Comparison of ENCODE assay signal across 1 mouse cellular context in genomic region chr10:42057746-42058145, GRCm38 (mm10).
A peak's percentile ranks its signal among the peaks of the same experiment; 100 is the strongest.
TF ChIP-seq lines count a peak whose summit lies in the region.

No protein-coding gene starts in this region.

TF ChIP-seq in MEL, 35 proteins besides CTCF, POLR2A, EP300 and RAD21 (continued from another document):
- TF ChIP-seq USF2 (IDR thresholded peaks at IDR 0.05; ENCODE audit: borderline replicate concordance in 1 of 2, insufficient read depth in 1 of 2, low read depth in 1 of 2, low read length in 2 of 2), result no peak
- TF ChIP-seq MYC (IDR thresholded peaks at IDR 0.05; ENCODE audit: low read depth, low read length), result 0 out of 2 replicates have a peak, but pooled peaks have one; percentile 1
- no peak for TF ChIP-seq NRF1 (IDR thresholded peaks at IDR 0.05; ENCODE audit: insufficient read depth, low read depth, low read length, poor library complexity, severe bottlenecking)
- no peak for TF ChIP-seq UBTF (IDR thresholded peaks at IDR 0.05; ENCODE audit: borderline replicate concordance, insufficient read depth, low read depth, low read length)
- TF ChIP-seq MAZ (IDR thresholded peaks at IDR 0.05; ENCODE audit: low read depth, low read length), result 0 out of 2 replicates have a peak, but pooled peaks have one; percentile 37
- no peak for TF ChIP-seq MEF2A (IDR thresholded peaks at IDR 0.05; ENCODE audit: extremely low read depth, insufficient replicate concordance, low read depth, low read length, poor library complexity, severe bottlenecking)
- TF ChIP-seq ELF1 (IDR thresholded peaks at IDR 0.05; ENCODE audit: low read depth, low read length), result no peak
- no peak for TF ChIP-seq ZNF384 (IDR thresholded peaks at IDR 0.05; ENCODE audit: low read depth, low read length)
- no peak for TF ChIP-seq HCFC1 (IDR thresholded peaks at IDR 0.05; ENCODE audit: low read depth, low read length)
- no peak for TF ChIP-seq POLR2AphosphoS5 (IDR thresholded peaks at IDR 0.05; ENCODE audit: borderline replicate concordance, low read depth, low read length)
- no peak for TF ChIP-seq BHLHE40 (IDR thresholded peaks at IDR 0.05; ENCODE audit: borderline replicate concordance, low read depth, low read length)
- no peak for TF ChIP-seq NELFE (IDR thresholded peaks at IDR 0.05; ENCODE audit: low read depth, low read length)
- peak; percentile 40; the same call in 1 of the 2 replicates for TF ChIP-seq MAX (IDR thresholded peaks at IDR 0.05; ENCODE audit: low read length)
- peak; percentile 38; the same call in 1 of the 2 replicates for TF ChIP-seq MXI1 (IDR thresholded peaks at IDR 0.05; ENCODE audit: low read depth, low read length)
